Mouse (Mus musculus): ENCODE measurements around the gene 4933428M09Rik. TPM values are rescaled to one million over a fixed set of nuclear protein-coding genes. Genes with fewer than 3 reads are reported as not detected.
"Not testable (repeated sequence)": the region's sequence is repeated elsewhere in the genome, so short reads cannot be mapped to it uniquely, and the experiment has no call there.

The 4933428M09Rik gene
- polyA plus RNA-seq (2015; fragmentation: Nextera tagmentation; extraction: Ambion mirVana): not detected in 2 replicates

- no peak within 1 kb of the TSS for H3K4me3 ChIP-seq (replicated peaks; ENCODE audit: low read length)
- H3K27me3 ChIP-seq (replicated peaks; ENCODE audit: control insufficient read depth, insufficient read depth, low read length): no peaks in the 10 kb centered on the region
- no peak within 1 kb of the TSS for H3K4me2 ChIP-seq (ENCODE audit: low read length)
- H3K9me3 ChIP-seq (ENCODE audit: control insufficient read depth, low read length): no peaks in the 10 kb centered on the region
- H3K36me3 ChIP-seq (ENCODE audit: control insufficient read depth, insufficient read depth): no peaks in the 10 kb centered on the region
- no peaks in the 10 kb centered on the region for H3K4me1 ChIP-seq (replicated peaks; ENCODE audit: control insufficient read depth, insufficient read depth, low read length)
- H3K27ac ChIP-seq (ENCODE audit: low read length): no peak within 1 kb of the TSS
- no peak within 1 kb of the TSS for H3K9ac ChIP-seq (replicated peaks; ENCODE audit: low read depth, low read length)
- 88% methylated on average over 8 of the region's 8 CpGs for WGBS
- ATAC-seq: no peak
Measured at GRCm38 (mm10) chrX:139178928-139179327, at the start of gene 4933428M09Rik. TSS of gene 4933428M09Rik (plus strand) at chrX:139179228.

- no peak for ATAC-seq
- 57% methylated on average over 4 of the region's 4 CpGs for WGBS
- Histone ChIP-seq H3K27me3 (replicated peaks; ENCODE audit: control insufficient read depth, insufficient read depth, low read length) (no peaks in the 10 kb centered on the region), H3K9ac (replicated peaks; ENCODE audit: low read depth, low read length) (no peak overlapping the region), H3K9me3 (ENCODE audit: control insufficient read depth, low read length) (no peaks in the 10 kb centered on the region), H3K36me3 (ENCODE audit: control insufficient read depth, insufficient read depth) (no peaks in the 10 kb centered on the region), H3K27ac (ENCODE audit: low read length) (no peak overlapping the region), H3K4me3 (replicated peaks; ENCODE audit: low read length) (no peak overlapping the region), H3K4me2 (ENCODE audit: low read length) (no peak overlapping the region), H3K4me1 (replicated peaks; ENCODE audit: control insufficient read depth, insufficient read depth, low read length) (no peaks in the 10 kb centered on the region)
Measured at GRCm38 (mm10) chrX:139134031-139134430, 45.0 kb upstream of the 4933428M09Rik start.

- not testable (repeated sequence) for H3K9ac ChIP-seq (replicated peaks; ENCODE audit: low read depth, low read length); H3K4me3 ChIP-seq (replicated peaks; ENCODE audit: low read length); ATAC-seq; H3K27ac ChIP-seq (ENCODE audit: low read length); H3K4me1 ChIP-seq (replicated peaks; ENCODE audit: control insufficient read depth, insufficient read depth, low read length); H3K4me2 ChIP-seq (ENCODE audit: low read length); H3K36me3 ChIP-seq (ENCODE audit: control insufficient read depth, insufficient read depth); H3K9me3 ChIP-seq (ENCODE audit: control insufficient read depth, low read length); H3K27me3 ChIP-seq (replicated peaks; ENCODE audit: control insufficient read depth, insufficient read depth, low read length)
- WGBS: 94% methylated on average over 3 of the region's 3 CpGs
Measured at GRCm38 (mm10) chrX:139191506-139191905, 12.5 kb downstream of the 4933428M09Rik start.

- Histone ChIP-seq H3K4me3 (replicated peaks; ENCODE audit: low read length) (no peak overlapping the region), H3K27ac (ENCODE audit: low read length) (no peak overlapping the region), H3K4me1 (replicated peaks; ENCODE audit: control insufficient read depth, insufficient read depth, low read length) (no peaks in the 10 kb centered on the region), H3K36me3 (ENCODE audit: control insufficient read depth, insufficient read depth) (no peaks in the 10 kb centered on the region), H3K4me2 (ENCODE audit: low read length) (no peak overlapping the region), H3K27me3 (replicated peaks; ENCODE audit: control insufficient read depth, insufficient read depth, low read length) (no peaks in the 10 kb centered on the region), H3K9ac (replicated peaks; ENCODE audit: low read depth, low read length) (no peak overlapping the region), H3K9me3 (ENCODE audit: control insufficient read depth, low read length) (no peaks in the 10 kb centered on the region)
- 54% methylated on average over 1 of the region's 1 CpGs for WGBS
- no peak for ATAC-seq
Measured at GRCm38 (mm10) chrX:139194572-139195279, 15.7 kb downstream of the 4933428M09Rik start.

GRCm38 (mm10) chrX:139209191-139209828 lies 30.3 kb downstream of the 4933428M09Rik start:
- Histone ChIP-seq H3K4me2 (ENCODE audit: low read length) (peak overlapping the region; percentile 65), H3K4me3 (replicated peaks; ENCODE audit: low read length) (peak overlapping the region; percentile 48)
- not testable (repeated sequence) for H3K4me1 ChIP-seq (replicated peaks; ENCODE audit: control insufficient read depth, insufficient read depth, low read length); H3K9ac ChIP-seq (replicated peaks; ENCODE audit: low read depth, low read length); H3K36me3 ChIP-seq (ENCODE audit: control insufficient read depth, insufficient read depth); H3K9me3 ChIP-seq (ENCODE audit: control insufficient read depth, low read length); H3K27me3 ChIP-seq (replicated peaks; ENCODE audit: control insufficient read depth, insufficient read depth, low read length); H3K27ac ChIP-seq (ENCODE audit: low read length)
- ATAC-seq: peak; percentile 28; the same call in 1 of the 2 replicates
- 74% methylated on average over 4 of the region's 4 CpGs for WGBS

GRCm38 (mm10) chrX:139209829-139210225 lies 30.8 kb downstream of the 4933428M09Rik start, which contains the start of gene Mum1l1:
TSS of gene Mum1l1 (plus strand) at chrX:139210042.
- Histone ChIP-seq H3K27me3 (replicated peaks; ENCODE audit: control insufficient read depth, insufficient read depth, low read length) (no peaks in the 10 kb centered on the region; the same call in 1 of the 2 replicates), H3K4me3 (replicated peaks; ENCODE audit: low read length) (peak within 1 kb of the TSS; percentile 48), H3K27ac (ENCODE audit: low read length) (no peak within 1 kb of the TSS), H3K36me3 (ENCODE audit: control insufficient read depth, insufficient read depth) (no peaks in the 10 kb centered on the region), H3K9me3 (ENCODE audit: control insufficient read depth, low read length) (no peaks in the 10 kb centered on the region), H3K4me1 (replicated peaks; ENCODE audit: control insufficient read depth, insufficient read depth, low read length) (no peaks in the 10 kb centered on the region), H3K9ac (replicated peaks; ENCODE audit: low read depth, low read length) (0 out of 2 replicates have a peak within 1 kb of the TSS, but pooled peaks have one; percentile 27), H3K4me2 (ENCODE audit: low read length) (peak within 1 kb of the TSS; percentile 65)
- peak; percentile 96 for ATAC-seq
- WGBS: 20% methylated on average over 28 of the region's 31 CpGs

- Histone ChIP-seq H3K27me3 (replicated peaks; ENCODE audit: control insufficient read depth, insufficient read depth, low read length) (no peaks in the 10 kb centered on the region; the same call in 1 of the 2 replicates), H3K4me3 (replicated peaks; ENCODE audit: low read length) (no peak overlapping the region), H3K4me2 (ENCODE audit: low read length) (no peak overlapping the region), H3K9me3 (ENCODE audit: control insufficient read depth, low read length) (no peaks in the 10 kb centered on the region), H3K9ac (replicated peaks; ENCODE audit: low read depth, low read length) (no peak overlapping the region), H3K36me3 (ENCODE audit: control insufficient read depth, insufficient read depth) (no peaks in the 10 kb centered on the region), H3K27ac (ENCODE audit: low read length) (no peak overlapping the region), H3K4me1 (replicated peaks; ENCODE audit: control insufficient read depth, insufficient read depth, low read length) (peaks cover 4% of the 10 kb centered on the region)
- ATAC-seq: no peak
- 80% methylated on average over 4 of the region's 4 CpGs for WGBS
Measured at GRCm38 (mm10) chrX:139214765-139215164, 35.7 kb downstream of the 4933428M09Rik start.

- no peak for ATAC-seq
- Histone ChIP-seq H3K27me3 (replicated peaks; ENCODE audit: control insufficient read depth, insufficient read depth, low read length) (no peaks in the 10 kb centered on the region), H3K9ac (replicated peaks; ENCODE audit: low read depth, low read length) (no peak overlapping the region), H3K4me3 (replicated peaks; ENCODE audit: low read length) (no peak overlapping the region), H3K4me2 (ENCODE audit: low read length) (no peak overlapping the region; the same call in 1 of the 2 replicates), H3K9me3 (ENCODE audit: control insufficient read depth, low read length) (no peaks in the 10 kb centered on the region), H3K4me1 (replicated peaks; ENCODE audit: control insufficient read depth, insufficient read depth, low read length) (peaks cover 4% of the 10 kb centered on the region), H3K27ac (ENCODE audit: low read length) (no peak overlapping the region), H3K36me3 (ENCODE audit: control insufficient read depth, insufficient read depth) (no peaks in the 10 kb centered on the region)
- 65% methylated on average over 5 of the region's 5 CpGs for WGBS
Measured at GRCm38 (mm10) chrX:139216409-139216808, 37.4 kb downstream of the 4933428M09Rik start.

GRCm38 (mm10) chrX:139216991-139217593 lies 38.1 kb downstream of the 4933428M09Rik start:
- Histone ChIP-seq H3K36me3 (ENCODE audit: control insufficient read depth, insufficient read depth) (no peaks in the 10 kb centered on the region), H3K27me3 (replicated peaks; ENCODE audit: control insufficient read depth, insufficient read depth, low read length) (no peaks in the 10 kb centered on the region), H3K9me3 (ENCODE audit: control insufficient read depth, low read length) (no peaks in the 10 kb centered on the region), H3K4me2 (ENCODE audit: low read length) (peak overlapping the region; percentile 47), H3K4me1 (replicated peaks; ENCODE audit: control insufficient read depth, insufficient read depth, low read length) (peaks cover 4% of the 10 kb centered on the region), H3K9ac (replicated peaks; ENCODE audit: low read depth, low read length) (no peak overlapping the region), H3K27ac (ENCODE audit: low read length) (no peak overlapping the region), H3K4me3 (replicated peaks; ENCODE audit: low read length) (peak overlapping the region; percentile 43)
- 15% methylated on average over 22 of the region's 22 CpGs for WGBS
- peak; percentile 99 for ATAC-seq

Measured in forebrain, embryonic 16.5 days (tissue).